Comparison of ENCODE assay signal across 19 mouse cellular contexts in genomic region chr10:110763416-110763815, GRCm38 (mm10).
"Had no signal": no experiment of that assay in that cellular context is flagged by ENCODE, and none has a peak within 500 bp of the region (broad histone marks: within the 10 kb centered on the region; RNA-seq: fewer than 3 reads in every experiment).

No protein-coding gene starts in this region.

- H3K27ac ChIP-seq: liver, embryonic 14.5 days; midbrain, embryonic 10.5 days; midbrain, embryonic 13.5 days; midbrain, embryonic 15.5 days; neural tube, embryonic 13.5 days; neural tube, embryonic 15.5 days had no signal

- H3K27me3 ChIP-seq: midbrain, embryonic 13.5 days; midbrain, embryonic 15.5 days; neural tube, embryonic 13.5 days; neural tube, embryonic 15.5 days had no signal

- H3K36me3 ChIP-seq: midbrain, embryonic 15.5 days had no signal

- H3K9me3 ChIP-seq: midbrain, embryonic 10.5 days; midbrain, embryonic 15.5 days; neural tube, embryonic 15.5 days had no signal

- H3K4me1 ChIP-seq: midbrain, embryonic 10.5 days; midbrain, embryonic 15.5 days had no signal

- H3K4me3 ChIP-seq: midbrain, embryonic 10.5 days; midbrain, embryonic 13.5 days; midbrain, embryonic 15.5 days; myocyte; neural tube, embryonic 13.5 days; neural tube, embryonic 15.5 days had no signal

- ATAC-seq: midbrain, embryonic 13.5 days; midbrain, embryonic 15.5 days had no signal

- H3K4me2 ChIP-seq: lung, embryonic 14.5 days; midbrain, embryonic 13.5 days; midbrain, embryonic 15.5 days; neural tube, embryonic 13.5 days; neural tube, embryonic 15.5 days had no signal

- H3K9ac ChIP-seq: liver, embryonic 14.5 days; lung, embryonic 14.5 days; midbrain, embryonic 13.5 days; midbrain, embryonic 15.5 days; neural tube, embryonic 13.5 days; neural tube, embryonic 15.5 days had no signal

- DNase-seq: lung, adult 18-20 months; lung, embryonic 14.5 days; lung, postnatal 10 days; lung, postnatal 4 days; retina, postnatal 1 day; right cerebral cortex, adult 18-20 months; right cerebral cortex, postnatal 25 days; right cerebral cortex, postnatal 4 days; spleen, adult 18-20 months; thymus, adult 18-20 months; thymus, postnatal 14 days; thymus, postnatal 36 days had no signal
